Mouse (Mus musculus) ES-Bruce4 (cell line): ENCODE data around the gene Neurl3.

Source experiments
- CTCF ChIP-seq: IDR thresholded peaks from one replicate; pipeline ENCODE4 v1.8.1; 2011; ENCODE audit warnings: low read depth, low read length
- EP300 ChIP-seq: IDR thresholded peaks from 2 replicates; pipeline ENCODE4 v1.6.1; 2011; ENCODE audit warnings: low read depth, low read length; ENCODE audit not compliant: insufficient read depth
- POLR2A ChIP-seq: IDR thresholded peaks from one replicate; pipeline ENCODE4 v1.8.1; 2011; ENCODE audit warnings: low read length; ENCODE audit not compliant: insufficient read depth

- TF ChIP-seq EP300 (no peak), POLR2A (no peak), CTCF (no peak)
These were observed 29.2 kb upstream of the Neurl3 start for GRCm38 (mm10) chr1:36303381-36304320.
